Mouse (Mus musculus): ENCODE data around the gene Alk. TPM values are rescaled to one million over a fixed set of nuclear protein-coding genes. Genes with fewer than 3 reads are reported as not detected.

The Alk gene
- polyA plus RNA-seq, 1 experiment: not detected

- Histone ChIP-seq H3K4me3 (ENCODE audit: insufficient read depth, low read depth, low read length) (no peak overlapping the region), H3K4me1 (ENCODE audit: control insufficient read depth, insufficient read depth, low read length) (no peaks in the 10 kb centered on the region), H3K27ac (ENCODE audit: insufficient read depth, low read depth, low read length) (no peak overlapping the region)
- TF ChIP-seq CTCF (IDR thresholded peaks at IDR 0.05; ENCODE audit: insufficient read depth, low read depth, low read length) (no peak), POLR2A (IDR thresholded peaks at IDR 0.05; ENCODE audit: insufficient read depth, low read depth, low read length) (no peak)
- WGBS: 94% methylated on average over 14 of the region's 14 CpGs
These were observed 424.7 kb downstream of the Alk start for GRCm38 (mm10) chr17:72179722-72180140.

- no peak overlapping the region for H3K4me3 ChIP-seq (ENCODE audit: insufficient read depth, low read depth, low read length)
- 81% methylated on average over 3 of the region's 3 CpGs for WGBS
- no peak overlapping the region for H3K27ac ChIP-seq (ENCODE audit: insufficient read depth, low read depth, low read length)
- TF ChIP-seq POLR2A (IDR thresholded peaks at IDR 0.05; ENCODE audit: insufficient read depth, low read depth, low read length) (no peak), CTCF (IDR thresholded peaks at IDR 0.05; ENCODE audit: insufficient read depth, low read depth, low read length) (no peak)
- H3K4me1 ChIP-seq (ENCODE audit: control insufficient read depth, insufficient read depth, low read length): no peaks in the 10 kb centered on the region
These were observed 430.6 kb downstream of the Alk start for GRCm38 (mm10) chr17:72173778-72174177.

GRCm38 (mm10) chr17:72168152-72168551 is 436.3 kb downstream of the Alk start:
- TF ChIP-seq POLR2A (IDR thresholded peaks at IDR 0.05; ENCODE audit: insufficient read depth, low read depth, low read length) (no peak), CTCF (IDR thresholded peaks at IDR 0.05; ENCODE audit: insufficient read depth, low read depth, low read length) (no peak)
- Histone ChIP-seq H3K4me3 (ENCODE audit: insufficient read depth, low read depth, low read length) (no peak overlapping the region), H3K27ac (ENCODE audit: insufficient read depth, low read depth, low read length) (no peak overlapping the region), H3K4me1 (ENCODE audit: control insufficient read depth, insufficient read depth, low read length) (no peaks in the 10 kb centered on the region)
- 73% methylated on average over 5 of the region's 5 CpGs for WGBS

GRCm38 (mm10) chr17:72158857-72159385 is 445.5 kb downstream of the Alk start:
- Histone ChIP-seq H3K4me3 (ENCODE audit: insufficient read depth, low read depth, low read length) (no peak overlapping the region), H3K4me1 (ENCODE audit: control insufficient read depth, insufficient read depth, low read length) (no peaks in the 10 kb centered on the region), H3K27ac (ENCODE audit: insufficient read depth, low read depth, low read length) (no peak overlapping the region)
- 64% methylated on average over 5 of the region's 5 CpGs for WGBS
- TF ChIP-seq POLR2A (IDR thresholded peaks at IDR 0.05; ENCODE audit: insufficient read depth, low read depth, low read length) (no peak), CTCF (IDR thresholded peaks at IDR 0.05; ENCODE audit: insufficient read depth, low read depth, low read length) (no peak)

GRCm38 (mm10) chr17:72157830-72158629 is 446.4 kb downstream of the Alk start:
- 90% methylated on average over 10 of the region's 10 CpGs for WGBS
- no peaks in the 10 kb centered on the region for H3K4me1 ChIP-seq (ENCODE audit: control insufficient read depth, insufficient read depth, low read length)

GRCm38 (mm10) chr17:72153038-72153437 is 451.4 kb downstream of the Alk start:
- Histone ChIP-seq H3K4me1 (ENCODE audit: control insufficient read depth, insufficient read depth, low read length) (no peaks in the 10 kb centered on the region), H3K27ac (ENCODE audit: insufficient read depth, low read depth, low read length) (no peak overlapping the region), H3K4me3 (ENCODE audit: insufficient read depth, low read depth, low read length) (no peak overlapping the region)
- no peak for TF ChIP-seq POLR2A (IDR thresholded peaks at IDR 0.05; ENCODE audit: insufficient read depth, low read depth, low read length)
- no peak for TF ChIP-seq CTCF (IDR thresholded peaks at IDR 0.05; ENCODE audit: insufficient read depth, low read depth, low read length)
- 75% methylated on average over 3 of the region's 3 CpGs for WGBS

More at GRCm38 (mm10) chr17:72157830-72158629, 446.4 kb downstream of the Alk start:
- no peak overlapping the region for H3K4me3 ChIP-seq (ENCODE audit: insufficient read depth, low read depth, low read length)
- no peak overlapping the region for H3K27ac ChIP-seq (ENCODE audit: insufficient read depth, low read depth, low read length)
- TF ChIP-seq CTCF (IDR thresholded peaks at IDR 0.05; ENCODE audit: insufficient read depth, low read depth, low read length) (no peak), POLR2A (IDR thresholded peaks at IDR 0.05; ENCODE audit: insufficient read depth, low read depth, low read length) (no peak)

GRCm38 (mm10) chr17:72144946-72145598 is 459.4 kb downstream of the Alk start:
- no peaks in the 10 kb centered on the region for H3K4me1 ChIP-seq (ENCODE audit: control insufficient read depth, insufficient read depth, low read length)
- 75% methylated on average over 7 of the region's 7 CpGs for WGBS
- H3K27ac ChIP-seq (ENCODE audit: insufficient read depth, low read depth, low read length): no peak overlapping the region
- TF ChIP-seq POLR2A (IDR thresholded peaks at IDR 0.05; ENCODE audit: insufficient read depth, low read depth, low read length): no peak
- TF ChIP-seq CTCF (IDR thresholded peaks at IDR 0.05; ENCODE audit: insufficient read depth, low read depth, low read length): no peak
- H3K4me3 ChIP-seq (ENCODE audit: insufficient read depth, low read depth, low read length): no peak overlapping the region

GRCm38 (mm10) chr17:72144461-72144860 is 460.0 kb downstream of the Alk start:
- H3K4me1 ChIP-seq (ENCODE audit: control insufficient read depth, insufficient read depth, low read length): no peaks in the 10 kb centered on the region
- 78% methylated on average over 9 of the region's 9 CpGs for WGBS
- no peak for TF ChIP-seq CTCF (IDR thresholded peaks at IDR 0.05; ENCODE audit: insufficient read depth, low read depth, low read length)
- TF ChIP-seq POLR2A (IDR thresholded peaks at IDR 0.05; ENCODE audit: insufficient read depth, low read depth, low read length): no peak
- no peak overlapping the region for H3K27ac ChIP-seq (ENCODE audit: insufficient read depth, low read depth, low read length)
- no peak overlapping the region for H3K4me3 ChIP-seq (ENCODE audit: insufficient read depth, low read depth, low read length)
